Mouse (Mus musculus): ENCODE data around the gene Nrxn2. TPM values are rescaled to one million over a fixed set of nuclear protein-coding genes. Genes with fewer than 3 reads are reported as not detected.

The Nrxn2 gene
- total RNA-seq, 2 experiments from 2014 or later, result 809 to 835 TPM

GRCm38 (mm10) chr19:6426703-6427500 is 8.4 kb downstream of the Nrxn2 start:
- peak in 1 of 2 experiments; percentile 57 for DNase-seq (ENCODE audit: extremely low spot score in 1 of 2, low spot score in 2 of 2)
- intact Hi-C loops (cut with DNase I), result no loop called here

GRCm38 (mm10) chr19:6427653-6428434 is 9.3 kb downstream of the Nrxn2 start:
- intact Hi-C loops (cut with DNase I), result no loop called here
- DNase-seq (ENCODE audit: extremely low spot score in 1 of 2, low spot score in 2 of 2), result peak in 1 of 2 experiments; percentile 57

- DNase-seq (ENCODE audit: extremely low spot score in 1 of 2, low spot score in 2 of 2), result peak in 1 of 2 experiments; percentile 69
- intact Hi-C loops (cut with DNase I), result no loop called here
These were observed 10.1 kb downstream of the Nrxn2 start for GRCm38 (mm10) chr19:6428501-6429200.

- intact Hi-C loops (cut with DNase I), result no loop called here
- DNase-seq (ENCODE audit: extremely low spot score in 1 of 2, low spot score in 2 of 2), result no peak
These were observed 24.5 kb downstream of the Nrxn2 start for GRCm38 (mm10) chr19:6443016-6443415.

GRCm38 (mm10) chr19:6445761-6446423 is 27.4 kb downstream of the Nrxn2 start:
- intact Hi-C loops (cut with DNase I), result no loop called here
- peak; percentile 64 to 73 for DNase-seq (ENCODE audit: extremely low spot score in 1 of 2, low spot score in 2 of 2)

- no peak for DNase-seq (ENCODE audit: extremely low spot score in 1 of 2, low spot score in 2 of 2)
- intact Hi-C loops (cut with DNase I), result no loop called here
These were observed 28.4 kb downstream of the Nrxn2 start for GRCm38 (mm10) chr19:6446736-6447437.

GRCm38 (mm10) chr19:6448752-6449151 is 30.2 kb downstream of the Nrxn2 start:
- intact Hi-C loops (cut with DNase I), result no loop called here
- DNase-seq (ENCODE audit: extremely low spot score in 1 of 2, low spot score in 2 of 2), result no peak

- no peak for DNase-seq (ENCODE audit: extremely low spot score in 1 of 2, low spot score in 2 of 2)
- intact Hi-C loops (cut with DNase I), result loop anchor here (5.0 kb wide), 1 partner anchor 33 kb away; the partner anchor contains the start of gene Nrxn2
These were observed 31.3 kb downstream of the Nrxn2 start for GRCm38 (mm10) chr19:6449841-6450240.

- DNase-seq (ENCODE audit: extremely low spot score in 1 of 2, low spot score in 2 of 2), result peak; percentile 84 to 85
- intact Hi-C loops (cut with DNase I), result loop anchor here (5.0 kb wide), 1 partner anchor 35 kb away; the partner anchor contains the start of gene Nrxn2
These were observed 33.5 kb downstream of the Nrxn2 start for GRCm38 (mm10) chr19:6452030-6452494.

GRCm38 (mm10) chr19:6452672-6453310 is 34.3 kb downstream of the Nrxn2 start:
- intact Hi-C loops (cut with DNase I), result loop anchor here (5.0 kb wide), 1 partner anchor 35 kb away; the partner anchor contains the start of gene Nrxn2
- no peak for DNase-seq (ENCODE audit: extremely low spot score in 1 of 2, low spot score in 2 of 2)

- intact Hi-C loops (cut with DNase I), result loop anchor here (5.0 kb wide), 1 partner anchor 36 kb away; the partner anchor contains the start of gene Nrxn2
- peak; percentile 69 to 86 for DNase-seq (ENCODE audit: extremely low spot score in 1 of 2, low spot score in 2 of 2)
These were observed 34.8 kb downstream of the Nrxn2 start for GRCm38 (mm10) chr19:6453349-6453748.

GRCm38 (mm10) chr19:6454041-6454720 is 35.6 kb downstream of the Nrxn2 start:
- intact Hi-C loops (cut with DNase I), result loop anchor here (5.0 kb wide), 1 partner anchor 37 kb away; the partner anchor contains the start of gene Nrxn2

GRCm38 (mm10) chr19:6459504-6459903 is 41.0 kb downstream of the Nrxn2 start:
- DNase-seq (ENCODE audit: extremely low spot score in 1 of 2, low spot score in 2 of 2), result no peak
- intact Hi-C loops (cut with DNase I), result no loop called here

More at GRCm38 (mm10) chr19:6454041-6454720, 35.6 kb downstream of the Nrxn2 start:
- no peak for DNase-seq (ENCODE audit: extremely low spot score in 1 of 2, low spot score in 2 of 2)

- intact Hi-C loops (cut with DNase I), result no loop called here
- DNase-seq (ENCODE audit: extremely low spot score in 1 of 2, low spot score in 2 of 2), result no peak
These were observed 44.3 kb downstream of the Nrxn2 start for GRCm38 (mm10) chr19:6462841-6463240.

- intact Hi-C loops (cut with DNase I), result no loop called here
- DNase-seq (ENCODE audit: extremely low spot score in 1 of 2, low spot score in 2 of 2), result peak in 1 of 2 experiments; percentile 52
These were observed 46.0 kb downstream of the Nrxn2 start for GRCm38 (mm10) chr19:6464306-6465071.

GRCm38 (mm10) chr19:6465090-6465489 is 46.6 kb downstream of the Nrxn2 start:
- intact Hi-C loops (cut with DNase I), result no loop called here

More at GRCm38 (mm10) chr19:6465090-6465489, 46.6 kb downstream of the Nrxn2 start:
- DNase-seq (ENCODE audit: extremely low spot score in 1 of 2, low spot score in 2 of 2), result no peak
